Mouse (Mus musculus) olfactory bulb, adult 2 months (tissue): ENCODE measurements around the gene Lmod3. TPM values are rescaled to one million over a fixed set of nuclear protein-coding genes. Genes with fewer than 3 reads are reported as not detected.
A peak's percentile ranks its signal among the peaks of the same experiment; 100 is the strongest.

ENCODE experiments used
- H3K27ac ChIP-seq: fragments of 200-500 bp; 2 replicates; pipeline ENCODE4 v1.5.1; 2012; ENCODE audit warnings: low read depth, low read length; ENCODE audit not compliant: insufficient read depth
- H3K4me1 ChIP-seq: fragments of 200-500 bp; 2 replicates; pipeline ENCODE4 v1.6.1; 2012; ENCODE audit warnings: low read length; ENCODE audit not compliant: control insufficient read depth, insufficient read depth
- H3K4me3 ChIP-seq: fragments of 200-500 bp; 2 replicates; pipeline ENCODE4 v1.5.1; 2012; ENCODE audit warnings: mild to moderate bottlenecking, low read depth, low read length, moderate library complexity; ENCODE audit not compliant: insufficient read depth
- CTCF ChIP-seq: fragments of 200-500 bp; IDR thresholded peaks from 2 replicates; pipeline ENCODE4 v1.5.1; 2012; ENCODE audit warnings: low read depth, mild to moderate bottlenecking, low read length, moderate library complexity; ENCODE audit not compliant: insufficient read depth
- POLR2A ChIP-seq: fragments of 200-500 bp; IDR thresholded peaks from 2 replicates; pipeline ENCODE4 v1.6.1; 2012; ENCODE audit warnings: mild to moderate bottlenecking, low read depth, low read length, moderate library complexity; ENCODE audit not compliant: insufficient read depth
- WGBS: fragments of 180-500 bp; shearing (Covaris S2); methylation state at CpG from one replicate; pipeline ENCODE4 v1.1.7; 2018; 5-methylcytosine and 5-hydroxymethylcytosine counted together
- polyA plus RNA-seq: library from polyadenylated mRNA; stranded (reverse); fragments of >200 nt; gene quantifications from 2 replicates; pipeline ENCODE4 v1.2.4, GENCODE M21; 2012; ENCODE audit warnings: low replicate concordance; ENCODE audit not compliant: missing spikeins, insufficient read depth, insufficient read length

The Lmod3 gene
- polyA plus RNA-seq, 1 experiment = not detected

DNA sequence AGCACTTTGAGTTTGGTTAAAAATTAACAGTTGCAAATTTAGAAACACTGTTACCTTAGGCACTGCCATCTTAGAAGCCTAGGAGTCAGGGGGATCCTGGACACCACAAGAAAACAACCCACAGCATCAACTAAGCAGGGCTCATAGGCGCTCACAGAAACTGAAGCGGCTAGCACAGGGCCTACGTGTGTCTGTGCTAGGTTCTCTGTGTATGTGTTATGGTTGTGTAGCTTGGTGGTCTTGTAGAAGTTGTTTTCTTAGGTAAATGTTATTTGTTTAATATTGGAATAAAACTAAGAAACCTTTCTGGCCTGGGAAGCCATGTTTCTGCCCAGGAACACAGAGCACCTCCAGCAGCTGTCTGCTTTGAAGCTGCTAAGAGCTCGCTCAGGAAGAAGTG, 42.8 kb downstream of the Lmod3 start:
- Histone ChIP-seq H3K4me3 (no peak overlapping the region), H3K27ac (no peak overlapping the region), H3K4me1 (peaks cover 7% of the 10 kb centered on the region)
- WGBS = 90% methylated on average over 4 of the region's 4 CpGs
- no peak for TF ChIP-seq POLR2A
- TF ChIP-seq CTCF = no peak

DNA sequence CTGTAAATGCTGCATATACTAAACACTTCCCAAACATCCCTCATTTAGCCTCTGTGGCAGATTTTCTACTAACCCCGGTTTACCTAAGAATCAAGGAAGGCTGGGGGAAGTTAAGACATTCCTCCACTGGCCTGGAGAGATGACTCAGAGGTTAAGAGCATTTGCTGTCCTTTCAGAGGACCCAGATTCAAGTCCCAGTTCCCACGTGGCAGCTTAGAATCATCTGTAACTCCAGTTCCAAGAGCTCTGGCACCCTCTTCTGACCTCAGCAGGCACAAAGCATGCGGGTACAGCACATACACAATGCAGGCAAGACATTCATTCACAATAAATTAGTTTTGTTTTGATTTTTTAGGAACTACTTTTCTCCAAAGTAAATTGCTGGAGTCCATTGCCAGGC, 43.4 kb downstream of the Lmod3 start:
- TF ChIP-seq POLR2A (no peak), CTCF (no peak)
- Histone ChIP-seq H3K27ac (no peak overlapping the region), H3K4me1 (peaks cover 7% of the 10 kb centered on the region), H3K4me3 (no peak overlapping the region)
- 58% methylated on average over 3 of the region's 3 CpGs for WGBS

DNA sequence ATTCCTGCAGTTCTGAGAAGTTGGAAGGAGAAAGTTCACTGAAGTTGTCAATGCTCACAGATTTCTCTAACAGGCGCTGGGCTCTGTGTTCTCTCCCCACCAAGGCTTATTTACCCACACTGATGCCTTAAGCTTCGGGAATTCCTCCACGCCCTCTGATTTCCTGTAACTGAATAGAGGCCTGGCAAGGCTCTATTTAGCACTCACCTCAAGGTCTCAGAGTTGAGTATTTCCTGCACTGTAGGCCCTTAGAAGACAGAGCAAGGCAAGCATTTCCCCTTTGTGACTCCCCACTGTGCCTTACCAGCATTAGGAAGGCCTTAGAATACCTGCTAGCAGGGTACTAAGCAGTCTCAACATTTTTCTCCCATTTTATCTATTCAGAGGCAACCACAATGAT, 44.2 kb downstream of the Lmod3 start:
- 52% methylated on average over 3 of the region's 3 CpGs for WGBS
- Histone ChIP-seq H3K4me1 (peaks cover 6% of the 10 kb centered on the region), H3K4me3 (no peak overlapping the region), H3K27ac (no peak overlapping the region)
- TF ChIP-seq POLR2A (no peak), CTCF (no peak)

DNA sequence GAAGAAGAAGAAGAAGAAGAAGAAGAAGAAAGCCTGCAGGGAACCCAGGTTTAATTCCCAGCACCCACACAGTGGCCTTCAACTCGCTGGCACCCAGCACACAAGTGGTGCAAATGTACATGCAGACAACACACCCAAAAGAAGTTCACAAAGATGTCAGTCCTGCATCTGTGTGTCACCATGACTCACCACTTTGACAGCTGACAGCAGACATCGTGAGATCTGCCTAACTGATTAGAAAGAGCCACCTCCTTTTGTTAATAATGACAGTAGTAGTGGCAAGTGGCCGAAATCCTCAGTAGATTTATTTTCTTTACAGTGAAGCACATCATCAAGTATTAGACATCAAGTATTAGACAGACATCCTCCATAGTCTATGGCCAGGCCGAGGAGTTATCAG, 45.5 kb downstream of the Lmod3 start:
- Histone ChIP-seq H3K4me1 (peaks cover 2% of the 10 kb centered on the region), H3K27ac (no peak overlapping the region), H3K4me3 (no peak overlapping the region)
- TF ChIP-seq POLR2A = no peak
- 85% methylated on average over 4 of the region's 4 CpGs for WGBS

DNA sequence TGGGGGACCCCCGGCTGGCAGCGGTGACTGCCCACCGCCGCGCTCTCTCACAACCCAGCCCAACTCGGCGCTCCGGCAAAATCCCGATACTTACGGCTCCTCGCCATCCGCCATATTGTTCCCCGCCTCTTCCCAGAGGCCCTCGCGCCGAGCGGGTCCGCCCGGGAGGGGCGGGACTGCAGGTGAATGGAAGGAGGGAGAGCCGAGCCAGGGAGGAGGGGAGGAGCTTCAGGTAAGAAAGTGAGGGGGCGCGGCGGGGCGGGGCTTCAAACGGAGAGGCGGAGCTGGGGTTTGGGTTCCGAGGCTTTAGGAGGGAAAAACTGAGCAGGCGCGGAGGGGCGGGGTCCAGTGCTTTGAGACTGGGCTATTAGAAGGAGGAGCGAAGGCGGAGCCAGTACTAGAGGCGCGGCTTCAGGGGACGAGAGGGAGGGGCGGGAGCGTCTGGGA, 47.1 kb downstream of the Lmod3 start, which contains the start of gene Uba3:
TSS of gene Uba3 (minus strand) at position 209 of the 447 bp plus-strand sequence.
- under 1% methylated on average over 38 of the region's 38 CpGs for whole genome bisulfite sequencing
- H3K27ac ChIP-seq = no peak within 1 kb of the TSS
- TF ChIP-seq CTCF (no peak), POLR2A (peak; percentile 49)

DNA sequence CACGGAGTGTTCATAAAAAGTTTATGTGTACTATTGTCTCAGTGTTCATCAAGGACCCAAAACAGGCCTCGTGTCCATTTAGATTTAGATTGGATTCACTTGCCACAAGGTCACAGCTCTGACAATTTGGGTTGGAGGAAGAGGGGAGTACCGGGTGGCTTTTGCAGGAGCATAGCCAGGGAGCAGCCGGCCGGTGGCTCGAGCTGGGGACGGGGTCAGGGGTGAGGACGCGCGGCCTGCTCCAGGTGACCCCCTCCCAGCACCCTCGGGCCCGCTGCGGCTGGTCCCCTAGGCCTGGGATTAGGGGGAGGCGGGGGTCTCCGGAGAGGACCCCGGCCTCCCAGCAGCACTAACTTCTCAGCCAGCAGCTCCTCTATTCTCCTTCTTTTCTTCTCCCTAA, 47.6 kb downstream of the Lmod3 start:
- Histone ChIP-seq H3K27ac (no peak overlapping the region), H3K4me1 (no peaks in the 10 kb centered on the region), H3K4me3 (peak overlapping the region; percentile 68)
- TF ChIP-seq POLR2A = no peak
- TF ChIP-seq CTCF = no peak
- WGBS = under 1% methylated on average over 16 of the region's 16 CpGs

More for the DNA sequence above, 47.1 kb downstream of the Lmod3 start, which contains the start of gene Uba3:
- H3K4me3 ChIP-seq = peak within 1 kb of the TSS; percentile 68
- no peaks in the 10 kb centered on the region for H3K4me1 ChIP-seq

DNA sequence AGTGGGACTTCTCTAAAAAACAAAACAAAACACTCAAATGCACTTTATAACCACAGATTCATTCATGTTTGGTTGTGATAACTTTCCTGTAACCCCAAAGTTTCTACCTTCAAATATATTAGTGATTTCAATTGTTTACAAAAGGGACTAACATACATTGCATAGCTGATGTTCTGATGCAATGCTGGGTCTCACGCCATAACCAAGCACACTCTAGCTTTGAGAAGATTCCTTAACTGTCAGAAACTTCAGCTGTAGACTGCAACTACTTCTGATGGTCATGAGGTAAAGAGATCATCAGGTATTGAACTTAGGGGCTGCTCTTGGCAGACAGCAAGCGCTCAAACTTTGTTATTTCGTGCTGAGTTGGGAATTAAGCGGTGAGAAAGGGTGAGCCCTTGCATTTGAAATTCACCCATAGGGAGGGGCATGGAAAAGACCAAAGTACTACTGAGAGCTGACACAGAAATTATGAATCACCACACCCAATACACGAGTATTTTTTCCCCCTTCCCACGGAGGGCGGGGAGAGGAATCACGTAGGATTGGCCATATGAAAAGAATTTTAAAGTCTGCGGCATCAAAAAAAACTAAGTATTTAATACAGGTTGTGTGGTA, 48.2 kb downstream of the Lmod3 start:
- no peak overlapping the region for H3K27ac ChIP-seq
- no peaks in the 10 kb centered on the region for H3K4me1 ChIP-seq
- TF ChIP-seq CTCF (no peak), POLR2A (no peak)
- 13% methylated on average over 9 of the region's 9 CpGs for WGBS
- H3K4me3 ChIP-seq = no peak overlapping the region

DNA sequence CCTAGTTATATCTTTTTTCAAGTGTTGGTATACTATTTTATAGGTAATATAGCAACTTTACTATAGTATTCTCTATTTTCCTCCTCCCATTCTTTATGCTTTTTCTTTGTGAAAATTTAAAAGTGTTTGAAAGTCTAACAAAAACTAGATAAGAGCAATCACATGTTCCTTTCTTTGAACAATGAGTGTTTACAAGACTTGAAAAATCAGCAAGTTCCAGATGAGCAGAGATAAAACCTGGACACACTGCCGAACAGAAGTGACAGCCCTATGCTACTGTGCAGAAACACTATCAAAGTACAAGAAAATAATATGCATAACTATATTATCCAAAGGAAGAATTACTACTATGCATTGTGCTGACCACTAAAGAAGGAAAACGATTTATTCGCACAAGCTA, 50.1 kb downstream of the Lmod3 start:
- 92% methylated on average over 3 of the region's 3 CpGs for WGBS
- TF ChIP-seq CTCF = no peak
- no peak overlapping the region for H3K27ac ChIP-seq
- no peak overlapping the region for H3K4me3 ChIP-seq
- no peaks in the 10 kb centered on the region for H3K4me1 ChIP-seq

DNA sequence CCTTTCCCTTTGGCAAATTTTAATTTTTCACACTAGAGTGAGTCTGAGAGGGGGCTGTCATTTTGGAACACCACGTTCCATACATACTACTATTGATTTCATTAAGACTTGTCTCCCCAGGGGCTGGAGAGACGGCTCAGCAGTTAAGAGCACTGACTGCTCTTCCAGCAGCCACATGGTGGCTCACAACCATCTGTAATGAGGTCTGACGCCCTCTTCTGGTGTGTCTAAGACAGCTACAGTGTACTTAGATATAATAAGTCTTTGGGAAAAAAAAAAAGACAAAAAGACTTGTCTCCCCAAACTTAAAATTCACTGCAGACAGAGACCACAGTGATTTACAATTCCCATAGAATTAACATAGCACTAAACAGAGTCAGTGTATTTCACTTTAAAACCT, 52.1 kb downstream of the Lmod3 start:
- TF ChIP-seq POLR2A (no peak), CTCF (no peak)
- no peaks in the 10 kb centered on the region for H3K4me1 ChIP-seq
- H3K4me3 ChIP-seq = no peak overlapping the region
- H3K27ac ChIP-seq = no peak overlapping the region
- 61% methylated on average over 3 of the region's 3 CpGs for WGBS

Other genes starting within 250 kb of the Lmod3 start
- gene Fam19a4, start 192.3 kb downstream of the Lmod3 start, polyA plus RNA-seq = not detected in 2 replicates
- not detected in 2 replicates for gene Eogt, start 103.6 kb downstream of the Lmod3 start, polyA plus RNA-seq
- not detected in 2 replicates for gene Tmf1, start 73.6 kb downstream of the Lmod3 start, polyA plus RNA-seq
- gene Uba3, start 47.1 kb downstream of the Lmod3 start, polyA plus RNA-seq = not detected in 2 replicates
- not detected in 2 replicates for gene Arl6ip5, start 42.1 kb downstream of the Lmod3 start, polyA plus RNA-seq